Mouse (Mus musculus): ENCODE results near the gene Upk2.

The Upk2 gene

DNA sequence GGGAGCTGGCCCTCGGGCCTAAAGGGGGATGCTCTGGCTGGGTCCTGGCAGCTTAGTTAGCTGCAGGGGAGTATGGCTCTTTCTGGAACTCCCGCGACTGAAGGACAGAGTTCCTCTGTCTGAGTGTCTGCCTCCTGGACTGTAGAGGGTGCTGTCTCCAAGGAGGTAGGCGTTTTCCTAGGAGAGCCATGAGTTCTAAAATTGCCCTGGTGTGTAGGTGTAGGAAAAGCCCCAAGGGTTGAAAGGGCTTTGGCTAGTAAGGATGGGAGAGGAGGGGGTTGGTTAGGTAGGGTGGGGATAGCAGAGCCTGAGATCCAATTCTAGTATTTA lies at the start of gene Upk2:
Gene Upk2 (minus strand): TSS at position 86 of the 330 bp plus-strand sequence.
- in situ Hi-C loops (cut with MboI, MseI) = loop anchor here (5.0 to 10.0 kb wide), 2 partner anchors 47 to 230 kb away; no protein-coding TSS in a partner anchor

DNA sequence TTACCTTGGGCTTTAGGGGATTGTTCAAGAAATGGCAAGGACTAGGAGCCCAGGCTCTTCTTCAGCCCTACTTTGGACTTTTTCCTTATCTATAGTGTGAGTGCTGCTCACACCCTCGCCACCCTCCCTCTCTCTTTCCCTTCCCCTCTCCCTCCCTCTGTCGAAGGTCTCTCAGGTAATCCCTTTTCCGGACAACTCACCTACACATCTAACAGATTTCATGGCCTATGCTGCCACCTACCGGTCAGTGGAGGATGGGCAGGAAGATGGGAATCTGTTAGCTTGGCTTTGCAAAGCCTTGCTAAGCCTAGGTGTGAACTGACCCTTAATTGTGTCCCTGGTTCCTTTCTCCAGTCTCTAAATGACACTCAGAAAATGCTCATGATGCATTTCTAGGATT lies 47.2 kb upstream of the Upk2 start:
- in situ Hi-C loops (cut with MboI, MseI) = loop anchor here (5.0 kb wide), 1 partner anchor 45 kb away; no protein-coding TSS in a partner anchor

DNA sequence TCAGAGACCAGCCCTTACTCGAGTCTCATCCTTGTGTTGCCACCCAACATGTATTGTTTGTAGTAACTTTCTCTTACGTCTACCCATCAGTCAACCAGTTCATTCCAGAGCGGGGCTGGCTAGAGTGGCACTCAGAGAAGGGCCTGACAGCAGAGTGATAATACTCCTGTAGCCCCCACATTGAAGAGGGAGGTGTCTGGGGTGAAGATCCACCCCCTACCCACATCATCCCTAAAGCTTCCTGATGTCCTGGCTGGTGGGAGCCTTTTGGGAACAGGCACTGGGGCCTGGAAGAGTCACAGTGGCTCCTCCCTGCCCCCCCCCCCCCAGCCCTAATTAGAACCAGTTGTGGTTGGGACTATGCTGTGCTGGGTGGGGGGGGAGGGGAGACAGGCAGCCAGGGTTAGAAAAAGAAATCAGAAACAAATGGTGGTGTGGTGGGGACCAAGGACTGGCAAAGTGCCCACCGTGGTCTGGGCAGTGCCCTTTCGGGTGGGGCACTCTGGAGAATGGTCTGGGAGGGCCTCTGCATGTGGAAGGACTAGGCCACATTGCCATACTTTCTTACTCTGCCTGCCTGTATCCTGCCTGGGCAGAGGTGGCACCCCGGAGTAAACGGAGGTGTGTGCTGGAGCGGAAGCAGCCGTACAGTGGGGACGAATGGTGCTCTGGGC lies 46.6 kb upstream of the Upk2 start:
- in situ Hi-C loops (cut with MboI, MseI) = loop anchor here (5.0 kb wide), 1 partner anchor 44 kb away; no protein-coding TSS in a partner anchor

DNA sequence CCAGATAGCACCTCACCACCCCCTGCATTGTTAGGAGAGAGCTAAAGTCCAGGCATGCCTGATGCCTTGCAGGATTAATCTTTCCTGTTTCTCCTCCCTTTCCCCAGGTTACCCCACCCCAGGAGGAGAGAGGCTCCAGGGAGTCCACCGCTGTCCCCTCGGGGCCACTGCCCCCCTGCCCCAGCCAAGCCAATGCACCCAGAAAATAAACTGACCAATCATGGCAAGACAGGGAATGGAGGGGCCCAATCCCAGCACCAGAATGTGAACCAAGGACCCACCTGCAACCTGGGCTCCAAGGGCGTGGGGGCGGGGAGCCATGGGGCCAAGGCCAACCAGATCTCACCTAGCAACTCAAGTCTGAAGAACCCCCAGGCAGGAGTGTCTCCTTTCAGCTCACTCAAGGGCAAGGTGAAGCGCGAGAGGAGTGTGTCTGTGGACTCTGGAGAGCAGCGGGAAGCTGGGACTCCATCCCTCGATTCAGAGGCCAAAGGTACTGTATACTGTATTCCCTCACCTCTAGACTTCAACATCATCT lies 45.9 kb upstream of the Upk2 start:
- in situ Hi-C loops (cut with MboI, MseI) = loop anchor here (5.0 kb wide), 1 partner anchor 43 kb away; no protein-coding TSS in a partner anchor

DNA sequence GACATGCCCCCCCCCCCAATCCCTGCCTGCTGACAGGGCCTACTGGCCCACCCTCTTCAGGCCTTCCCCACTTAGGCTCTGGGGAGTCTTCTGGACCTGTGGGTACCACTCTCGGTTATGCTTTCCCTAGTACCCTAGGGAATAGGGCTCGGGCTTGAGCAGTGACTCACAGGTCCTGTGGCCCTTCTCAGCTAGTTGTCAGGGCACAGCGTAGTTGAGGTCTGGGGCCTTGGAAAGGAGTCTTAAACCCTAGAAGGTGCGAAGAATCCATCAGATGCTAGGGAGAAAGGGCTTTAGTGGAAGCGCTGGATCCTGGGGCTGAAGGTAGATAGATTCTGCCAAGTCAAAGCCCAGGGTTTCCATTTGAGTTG lies 45.4 kb upstream of the Upk2 start:
- in situ Hi-C loops (cut with MboI, MseI) = loop anchor here (5.0 kb wide), 1 partner anchor 43 kb away; no protein-coding TSS in a partner anchor

DNA sequence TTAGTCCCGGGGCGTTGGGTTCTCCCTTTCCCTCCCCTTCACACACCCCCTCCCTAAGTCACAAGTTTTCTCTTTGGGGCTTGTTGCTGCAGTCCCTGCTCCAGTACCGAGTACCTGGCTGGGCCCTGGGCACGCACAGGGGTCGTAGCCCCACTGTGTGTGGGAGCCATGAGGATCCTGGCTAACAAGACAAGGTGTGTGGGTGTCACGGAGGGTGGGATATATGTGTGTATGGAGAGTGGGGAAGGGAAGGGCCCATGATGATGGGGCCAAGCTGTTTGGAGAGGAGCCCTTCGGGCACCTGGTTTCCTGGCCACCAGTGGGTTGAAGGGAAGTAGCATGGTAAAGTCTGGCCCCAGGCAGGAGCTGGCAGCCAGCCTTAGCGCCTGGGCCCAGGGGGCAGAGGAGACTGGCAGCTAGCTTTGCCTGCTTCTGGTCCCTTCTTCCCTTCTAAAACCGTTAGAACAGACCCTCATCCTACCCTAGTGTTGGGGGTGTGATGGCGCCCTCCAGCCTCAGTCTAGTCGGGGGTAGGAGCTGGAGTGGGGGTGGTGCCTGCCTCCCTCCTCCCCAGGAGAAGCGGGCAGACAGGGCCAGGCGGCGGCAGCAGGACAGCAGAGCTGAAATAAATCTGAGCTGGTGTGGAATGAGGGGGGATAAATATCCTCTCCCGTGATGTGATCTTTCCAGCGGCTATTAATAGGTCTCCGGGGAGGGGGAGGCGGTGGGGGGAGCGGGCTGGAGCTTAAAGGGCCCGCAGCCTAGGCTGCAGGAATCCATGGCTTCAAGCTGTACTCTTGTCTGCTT lies 44.8 kb upstream of the Upk2 start:
- in situ Hi-C loops (cut with MboI, MseI) = loop anchor here (5.0 kb wide), 1 partner anchor 42 kb away; no protein-coding TSS in a partner anchor

DNA sequence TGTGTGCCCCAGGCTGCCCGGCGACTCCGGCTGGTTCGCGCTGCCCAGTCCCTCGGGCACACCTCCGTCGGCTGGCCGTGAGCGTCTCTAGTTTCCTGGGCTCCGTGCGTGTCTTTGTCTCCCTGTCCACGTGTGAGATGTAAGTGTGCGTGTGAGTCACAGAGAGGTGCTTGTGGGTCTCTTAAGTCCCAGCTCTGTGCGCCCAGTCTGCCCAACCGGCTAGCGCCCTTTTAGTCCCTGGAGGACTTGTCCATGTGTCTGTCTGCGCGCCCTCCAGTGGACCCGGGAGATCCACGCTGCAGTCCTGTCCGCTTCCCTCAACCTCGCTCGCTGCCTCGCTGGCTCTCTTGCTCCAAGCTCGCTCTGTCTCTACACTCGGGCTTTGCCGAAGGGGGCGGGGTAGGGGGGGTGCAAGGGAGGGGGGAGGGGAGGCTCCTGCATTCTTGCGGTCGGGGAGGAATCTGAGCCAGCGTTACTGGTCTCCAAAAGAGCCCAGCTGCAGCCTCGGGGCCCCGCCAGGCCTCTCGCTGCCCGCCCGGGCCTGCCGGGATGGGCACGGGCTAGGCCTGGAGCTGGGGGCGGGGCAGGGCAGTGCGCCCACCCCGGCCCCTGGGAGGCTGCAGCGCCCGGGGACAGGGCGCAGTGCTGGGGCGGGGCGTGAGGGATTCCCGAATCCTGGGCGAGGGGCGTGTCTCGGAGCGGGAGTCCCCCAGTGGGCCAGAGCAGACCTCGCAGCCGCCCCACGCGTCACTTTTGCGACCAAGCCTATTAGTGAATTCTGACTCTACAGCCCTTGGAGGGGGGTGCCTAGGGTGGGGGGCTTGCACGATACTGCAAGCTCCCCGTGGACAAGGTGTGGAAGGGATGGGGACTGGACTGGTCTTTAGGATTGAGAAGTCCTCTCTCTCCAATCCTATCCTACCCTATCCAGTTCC lies 43.9 kb upstream of the Upk2 start:
- in situ Hi-C loops (cut with MboI, MseI) = no loop called here

DNA sequence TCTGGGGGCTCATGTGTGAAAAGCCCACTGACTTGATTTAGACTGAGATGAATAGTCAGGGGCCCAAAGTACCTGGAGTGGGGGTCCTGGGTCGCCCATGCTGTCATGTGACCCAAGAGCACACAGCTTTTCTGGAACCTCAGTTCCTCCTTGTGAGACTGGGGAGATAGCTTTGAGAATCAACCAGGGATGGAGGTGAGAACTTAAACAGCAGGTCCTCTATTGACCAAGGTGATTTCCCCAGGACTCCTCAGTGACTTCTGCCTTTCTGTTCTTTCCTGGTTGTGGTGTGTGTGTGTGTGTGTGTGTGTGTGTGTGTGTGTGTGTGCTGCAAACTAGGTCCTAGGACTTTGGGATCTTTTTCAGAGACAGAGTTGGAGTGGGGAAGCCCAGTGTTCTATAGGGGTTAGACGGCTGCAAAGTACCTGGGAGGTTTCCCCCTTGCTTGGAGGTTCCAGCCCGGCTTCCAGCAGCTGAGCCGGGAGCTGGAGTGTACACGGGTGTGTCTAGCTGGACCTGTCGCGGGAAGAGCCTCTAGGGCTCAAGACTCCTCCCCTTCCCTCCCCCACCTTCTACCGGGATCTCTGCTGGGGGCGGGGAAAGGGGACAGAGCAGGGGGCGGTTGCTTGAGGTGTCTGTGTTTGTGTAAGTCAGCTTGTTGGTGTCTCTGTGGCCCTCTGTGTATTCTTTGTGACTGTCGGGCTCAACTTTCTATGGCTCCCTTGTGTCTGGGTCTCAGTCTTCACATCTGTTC lies 43.0 kb upstream of the Upk2 start:
- in situ Hi-C loops (cut with MboI, MseI) = no loop called here

DNA sequence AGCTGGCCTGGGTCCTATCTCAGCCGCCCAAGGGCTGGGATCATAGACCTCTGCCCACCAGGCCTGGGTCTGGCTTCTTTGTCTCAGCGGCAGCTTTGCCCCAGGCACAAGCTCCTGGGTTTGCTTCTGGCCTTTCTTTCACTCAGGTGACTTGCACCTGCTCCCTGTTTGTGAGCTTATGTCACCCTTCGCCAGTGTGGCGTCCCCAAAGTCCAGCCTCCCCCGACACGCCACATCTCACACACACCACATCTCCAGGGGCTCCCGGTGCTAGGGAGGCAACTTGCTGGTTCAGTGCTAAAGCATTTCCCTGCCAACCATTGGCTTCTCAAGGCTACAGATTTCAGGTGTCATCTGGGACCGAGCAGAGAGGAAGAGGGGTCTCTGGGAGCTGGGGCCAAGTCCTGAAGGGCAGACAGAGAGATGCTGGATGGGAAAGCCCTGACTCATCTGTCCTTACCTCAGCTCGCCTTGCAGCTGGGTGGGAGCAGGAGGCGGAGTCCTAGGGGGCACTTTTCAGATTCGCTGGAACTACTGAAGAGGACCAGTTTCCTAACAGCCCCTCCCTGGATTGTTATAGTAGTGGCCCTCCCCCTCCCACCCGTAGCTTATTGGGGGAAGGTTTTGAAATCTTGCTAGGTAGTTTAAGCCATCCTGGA lies 42.2 kb upstream of the Upk2 start:
- in situ Hi-C loops (cut with MboI, MseI) = no loop called here

DNA sequence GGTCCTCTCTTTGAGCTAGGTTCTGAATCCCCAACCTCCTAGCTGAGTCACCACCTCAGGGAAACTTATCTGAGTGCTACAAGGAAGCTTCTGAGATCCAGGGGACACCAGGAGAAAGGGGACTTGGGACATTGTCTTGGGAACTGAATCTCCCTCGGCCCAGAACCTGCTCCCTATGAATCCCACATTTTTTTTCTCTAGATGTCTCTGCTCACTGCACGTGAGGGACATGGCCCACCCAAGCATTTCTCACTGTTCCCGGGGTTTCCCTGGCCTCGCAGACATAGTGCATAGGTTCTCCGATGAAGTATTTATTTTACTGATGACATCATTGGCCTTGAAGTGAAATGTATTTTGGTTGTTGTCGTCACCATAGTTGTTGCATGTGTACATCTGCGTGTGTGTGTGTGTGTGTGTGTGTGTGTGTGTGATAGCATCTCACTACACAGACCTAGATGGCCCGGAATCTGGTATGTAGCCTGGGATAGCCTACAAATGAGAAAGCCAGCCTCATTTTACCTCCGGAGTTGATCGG lies 41.1 kb upstream of the Upk2 start:
- in situ Hi-C loops (cut with MboI, MseI) = no loop called here

DNA sequence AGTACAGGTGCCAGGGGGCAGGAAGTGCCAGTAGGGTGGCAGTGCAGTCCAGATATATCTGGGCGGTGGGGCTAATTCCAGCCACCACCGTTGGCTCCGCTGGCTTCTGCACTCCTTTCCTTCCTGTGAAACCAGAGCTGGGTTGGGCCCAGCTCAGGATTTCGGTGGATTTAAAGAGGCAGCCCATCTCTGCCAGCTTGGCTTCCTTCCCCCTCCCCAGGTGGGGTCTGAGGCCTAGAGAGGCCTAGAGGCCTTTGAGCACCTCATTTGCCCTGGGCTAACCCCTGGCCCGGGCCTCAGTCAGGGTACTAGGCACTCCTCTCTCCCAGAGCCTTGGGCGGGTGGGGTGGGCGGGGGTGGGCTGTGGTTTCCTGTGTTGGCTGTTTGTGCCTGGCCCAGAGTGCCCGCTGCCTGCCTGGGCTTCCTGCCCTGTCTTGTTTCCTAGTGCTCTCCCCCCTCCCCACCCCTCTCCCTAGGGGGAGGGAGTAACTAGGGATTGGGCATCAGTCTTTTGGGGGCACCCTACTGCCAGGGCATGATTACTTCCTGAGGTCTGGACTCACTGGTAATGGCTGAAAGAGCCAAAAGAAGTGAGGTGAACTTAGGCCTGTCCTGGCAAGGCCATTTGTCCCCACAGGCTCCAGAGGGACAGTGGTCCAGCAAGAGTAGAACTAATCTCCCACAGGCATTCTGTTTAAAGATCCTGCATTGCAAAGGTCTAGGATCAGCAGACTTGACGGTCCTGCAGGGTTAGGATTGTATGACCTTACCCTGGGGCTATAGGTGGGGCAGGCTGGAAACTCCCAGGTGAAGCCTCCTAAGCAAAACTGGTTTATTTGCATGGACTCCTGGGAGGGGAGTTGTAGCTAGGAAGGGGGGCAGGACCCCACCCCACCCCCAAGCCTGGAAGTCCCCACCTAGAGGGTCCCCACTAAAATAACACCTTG lies 40.4 kb upstream of the Upk2 start:
- in situ Hi-C loops (cut with MboI, MseI) = no loop called here

DNA sequence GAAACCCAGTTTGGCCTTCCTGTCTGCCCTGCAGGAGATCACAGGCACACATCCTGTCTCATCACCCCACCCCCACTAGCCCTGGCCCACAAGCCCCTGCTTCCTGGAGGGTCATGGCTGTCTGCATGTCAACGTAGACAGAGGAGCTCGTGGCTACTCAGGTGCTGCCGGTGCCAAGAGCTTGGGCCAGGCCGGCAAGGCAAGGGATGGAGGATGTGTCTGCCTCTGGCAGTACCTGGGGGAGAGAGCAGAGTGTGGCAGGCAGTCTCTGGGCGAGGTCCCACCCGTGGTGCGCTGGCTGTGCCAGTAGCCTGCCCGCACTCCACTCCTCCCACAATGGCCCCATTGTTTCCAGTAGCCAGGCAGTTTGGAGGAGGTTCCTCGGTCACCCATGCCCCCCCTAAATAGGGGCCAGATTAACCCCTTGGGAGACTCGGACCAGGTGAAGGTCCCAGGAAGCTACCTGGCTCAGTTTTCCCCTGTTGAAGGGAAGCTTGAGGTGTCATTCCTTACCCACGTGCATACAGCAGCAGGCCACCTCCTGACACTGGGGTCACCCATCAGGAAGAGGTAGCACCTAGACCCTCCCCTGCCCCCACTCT lies 39.6 kb upstream of the Upk2 start:
- in situ Hi-C loops (cut with MboI, MseI) = no loop called here

DNA sequence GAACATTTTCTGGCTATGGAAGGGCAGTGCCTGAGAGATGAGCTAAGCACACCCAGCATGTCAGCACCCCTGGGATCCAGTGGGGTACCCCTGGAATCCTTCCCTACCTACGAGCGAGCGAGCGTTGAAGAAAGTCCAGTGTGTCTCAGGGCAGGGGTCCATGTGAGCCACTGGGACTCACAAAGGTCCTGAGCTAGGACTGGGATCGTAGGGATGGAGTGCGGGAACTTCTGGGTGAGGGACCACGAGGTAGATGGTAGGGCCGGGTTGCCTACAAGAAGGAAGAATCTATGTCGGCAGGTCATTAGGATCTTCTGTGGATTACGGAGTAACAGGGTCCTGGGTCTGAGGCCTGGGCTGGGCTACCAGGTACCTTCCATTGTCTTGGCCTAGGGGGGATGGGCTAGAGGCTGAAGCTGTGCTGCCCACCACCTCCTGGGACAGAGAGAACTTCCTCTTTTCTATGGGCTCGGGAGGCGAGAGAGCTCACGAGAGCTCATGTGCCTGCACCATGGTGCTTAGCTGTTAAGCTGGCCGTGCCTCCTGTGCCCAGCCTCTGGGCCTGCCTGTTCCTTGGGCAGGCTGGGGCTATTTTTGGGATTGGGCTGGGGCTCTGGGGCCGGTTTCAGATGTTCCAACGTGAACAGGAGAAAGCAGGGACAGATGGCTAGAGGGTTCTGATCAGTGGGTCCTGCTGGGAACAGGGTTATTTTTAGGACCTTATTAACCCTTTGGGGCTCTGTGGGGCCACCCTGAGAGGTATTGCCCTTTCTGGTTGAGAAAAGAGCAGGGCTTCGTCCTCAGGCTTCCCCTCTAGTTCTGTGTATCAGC lies 38.1 kb upstream of the Upk2 start:
- in situ Hi-C loops (cut with MboI, MseI) = no loop called here

DNA sequence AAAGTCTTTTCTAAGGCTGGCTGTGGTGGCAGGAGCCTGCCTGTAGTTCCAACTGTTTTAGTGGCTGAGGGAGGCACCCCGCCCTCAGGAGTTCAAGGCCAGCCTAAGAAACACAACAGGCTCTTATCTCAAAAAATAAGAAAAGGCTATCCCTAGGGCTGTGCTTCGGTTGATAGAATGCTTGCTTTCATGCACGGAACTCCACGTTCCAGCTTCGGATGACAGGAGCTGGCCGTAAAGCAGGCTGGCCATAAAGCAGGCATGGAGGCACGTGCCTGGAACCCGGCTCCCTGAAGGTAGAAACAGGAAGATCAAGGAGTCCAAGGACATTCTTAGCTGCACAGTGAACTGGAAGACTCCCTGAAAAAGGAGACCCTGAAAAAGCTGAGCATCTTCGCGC lies 36.6 kb upstream of the Upk2 start:
- in situ Hi-C loops (cut with MboI, MseI) = no loop called here

DNA sequence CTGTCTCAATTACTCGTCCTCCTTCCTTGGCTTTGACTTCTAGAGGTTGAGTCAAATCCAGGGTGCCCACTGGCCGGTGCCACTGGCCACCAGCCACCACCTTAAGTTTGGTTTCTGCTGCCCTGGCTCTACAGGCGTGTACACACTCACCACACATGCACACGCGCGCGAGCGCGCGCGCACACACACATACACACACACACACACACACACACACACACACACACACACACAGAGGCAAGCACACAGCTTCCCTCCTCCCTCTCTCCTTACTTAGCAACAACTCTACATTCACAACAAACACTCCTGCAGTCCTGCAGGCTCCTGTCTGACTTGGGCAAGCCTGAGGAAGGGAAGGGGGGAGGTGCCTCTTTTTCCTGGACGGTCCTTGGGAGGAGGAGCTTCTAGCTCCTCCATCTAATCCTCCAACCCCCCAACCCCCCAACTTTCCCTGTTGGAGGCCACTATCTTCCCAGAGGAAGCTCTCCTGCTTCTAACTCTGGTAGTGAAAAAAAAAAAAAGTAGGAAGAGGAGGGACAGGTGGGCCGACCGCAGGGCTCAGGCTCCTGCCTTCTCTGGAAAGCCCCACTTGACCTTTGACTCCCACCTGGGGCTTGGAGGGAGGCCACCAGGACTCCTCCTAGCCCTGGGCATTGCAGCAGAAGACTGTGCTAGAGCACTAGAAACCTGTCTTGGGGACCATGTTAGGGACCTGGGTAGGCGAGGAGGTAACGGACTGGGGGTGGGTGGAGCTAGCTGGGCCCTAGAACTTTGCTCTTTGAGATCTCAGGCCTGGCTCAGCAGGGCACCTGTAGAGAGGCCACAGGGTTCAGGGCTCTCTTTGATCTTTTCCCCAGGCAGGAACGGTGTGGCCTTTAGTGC lies 35.6 kb upstream of the Upk2 start:
- in situ Hi-C loops (cut with MboI, MseI) = no loop called here

DNA sequence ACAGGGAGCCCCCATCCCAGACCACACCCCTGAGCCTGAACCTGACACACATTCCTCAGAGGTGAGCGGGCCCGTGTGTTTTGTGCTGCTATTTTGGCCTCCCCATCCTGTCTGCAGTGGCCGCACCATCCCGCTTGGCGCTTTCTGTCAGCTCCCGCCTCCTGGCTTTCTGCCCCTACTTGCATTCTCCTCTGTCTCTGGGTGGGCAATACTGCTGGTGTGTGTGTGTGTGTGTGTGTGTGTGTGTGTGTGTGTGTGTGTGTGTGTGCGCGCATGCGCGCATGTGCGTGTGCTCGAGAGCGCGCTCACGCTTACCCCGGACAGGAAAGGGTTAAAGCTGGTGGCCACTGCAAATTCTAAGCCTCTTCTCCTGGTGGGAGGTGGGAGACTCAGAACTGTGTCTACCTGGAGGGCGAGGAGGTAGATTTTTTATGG lies 34.9 kb upstream of the Upk2 start:
- in situ Hi-C loops (cut with MboI, MseI) = no loop called here

Measured in T-helper 2 cell (primary cell).